Comparison of ENCODE assay signal across 11 mouse cellular contexts in the genomic region with DNA sequence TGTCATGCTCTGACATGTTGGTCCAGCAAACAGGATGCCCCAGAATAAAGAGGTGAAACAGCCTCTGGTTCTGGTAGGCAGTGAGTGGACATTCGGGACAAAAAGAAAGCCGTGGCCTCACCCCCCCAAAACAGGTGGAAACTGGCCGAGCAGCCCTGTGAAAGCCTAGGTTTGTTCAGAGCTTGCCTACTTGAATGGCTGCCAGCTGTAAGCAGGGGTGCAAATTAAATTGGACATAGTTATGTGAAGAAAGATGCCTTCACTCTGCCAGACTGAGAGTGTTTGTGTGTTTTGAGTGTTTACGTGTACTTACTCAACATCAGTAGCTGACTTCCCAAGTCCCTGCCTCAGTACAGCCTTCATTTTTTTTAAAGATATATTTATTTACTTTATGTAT. TPM values are rescaled to one million over a fixed set of nuclear protein-coding genes. Genes with fewer than 3 reads are reported as not detected.
DNase-seq lines count a peak whose midpoint lies in the region; ATAC-seq and TF ChIP-seq lines count a peak whose summit lies in the region.
"Had no signal": no experiment of that assay in that cellular context is flagged by ENCODE, and none has a peak within 500 bp of the region (broad histone marks: within the 10 kb centered on the region; RNA-seq: fewer than 3 reads in every experiment).

No protein-coding gene starts in this region.

- H3K9me3 ChIP-seq in forebrain, embryonic 10.5 days, result no peaks in the 10 kb centered on the region
- H3K9me3 ChIP-seq in hindbrain, embryonic 16.5 days (ENCODE audit: control insufficient read depth, low read length), result no peaks in the 10 kb centered on the region
- H3K9me3 ChIP-seq in midbrain, postnatal 0 days (ENCODE audit: low read length), result no peaks in the 10 kb centered on the region

- no peak for TF ChIP-seq CTCF in layer of hippocampus, adult 2 months (conservative IDR thresholded peaks at IDR 0.05)
- no peak for TF ChIP-seq CTCF in midbrain, postnatal 0 days (IDR thresholded peaks at IDR 0.05)

- peaks cover 51% of the 10 kb centered on the region for H3K36me3 ChIP-seq in forebrain, embryonic 10.5 days (replicated peaks)
- no peaks in the 10 kb centered on the region for H3K36me3 ChIP-seq in hindbrain, embryonic 16.5 days (ENCODE audit: control insufficient read depth, insufficient read depth, low read length)
- no peaks in the 10 kb centered on the region for H3K36me3 ChIP-seq in midbrain, postnatal 0 days (ENCODE audit: insufficient read depth, low read length)
- H3K36me3 ChIP-seq: G1E had no signal

- H3K4me1 ChIP-seq in forebrain, embryonic 10.5 days, result peaks cover 86% of the 10 kb centered on the region
- H3K4me1 ChIP-seq in hindbrain, embryonic 16.5 days (ENCODE audit: control insufficient read depth, insufficient read depth, low read depth, low read length), result peaks cover 42% of the 10 kb centered on the region
- H3K4me1 ChIP-seq in midbrain, postnatal 0 days (ENCODE audit: insufficient read depth, low read length), result peaks cover 34% of the 10 kb centered on the region

- H3K9ac ChIP-seq in hindbrain, embryonic 16.5 days (ENCODE audit: low read depth, low read length), result no peak overlapping the region
- 0 out of 2 replicates have a peak overlapping the region, but pooled peaks have one; percentile 83 for H3K9ac ChIP-seq in midbrain, postnatal 0 days (replicated peaks; ENCODE audit: low read length, poor library complexity, severe bottlenecking)

- no peak for DNase-seq in layer of hippocampus, adult 2 months (ENCODE audit: low spot score in 2 of 2)
- no peak for DNase-seq in layer of hippocampus, adult 8-10 months (ENCODE audit: low spot score in 2 of 2)
- no peak for DNase-seq in forebrain, embryonic 10.5 days (ENCODE audit: extremely low spot score, low spot score)
- no peak for DNase-seq in midbrain, postnatal 0 days (ENCODE audit: low spot score)
- DNase-seq in adrenal gland, postnatal 25 days, result no peak
- no peak for DNase-seq in spleen, adult 18-20 months
- no peak for DNase-seq in left cerebral cortex, adult 11 months (ENCODE audit: low spot score)
- DNase-seq: thymus, postnatal 25 days had no signal

- H3K4me2 ChIP-seq in hindbrain, embryonic 16.5 days (ENCODE audit: low read length), result peak overlapping the region; percentile 85
- H3K4me2 ChIP-seq in midbrain, postnatal 0 days (ENCODE audit: low read depth, low read length, poor library complexity, severe bottlenecking), result peak overlapping the region; percentile 96

- 62% methylated on average over 4 of the region's 4 CpGs for WGBS in forebrain, embryonic 10.5 days
- WGBS in hindbrain, embryonic 16.5 days, result 36% methylated on average over 4 of the region's 4 CpGs
- WGBS in midbrain, postnatal 0 days, result 37% methylated on average over 4 of the region's 4 CpGs

- 0 out of 2 replicates have a peak, but pooled peaks cover 7% of the 10 kb centered on the region for H3K27me3 ChIP-seq in forebrain, embryonic 10.5 days (ENCODE audit: poor library complexity, severe bottlenecking)
- H3K27me3 ChIP-seq in hindbrain, embryonic 16.5 days (replicated peaks; ENCODE audit: control insufficient read depth, insufficient read depth, low read length), result no peaks in the 10 kb centered on the region
- H3K27me3 ChIP-seq in midbrain, postnatal 0 days (ENCODE audit: insufficient read depth, low read length), result no peaks in the 10 kb centered on the region

- H3K27ac ChIP-seq in layer of hippocampus, adult 2 months, result peak overlapping the region; percentile 93
- H3K27ac ChIP-seq in forebrain, embryonic 10.5 days, result peak overlapping the region; percentile 98
- H3K27ac ChIP-seq in hindbrain, embryonic 16.5 days (ENCODE audit: low read depth, low read length), result no peak overlapping the region
- H3K27ac ChIP-seq in midbrain, postnatal 0 days (ENCODE audit: low read depth, low read length), result peak overlapping the region; percentile 84

- peak overlapping the region; percentile 73; the same call in 1 of the 2 replicates for H3K4me3 ChIP-seq in layer of hippocampus, adult 2 months
- H3K4me3 ChIP-seq in forebrain, embryonic 10.5 days, result peak overlapping the region; percentile 94
- H3K4me3 ChIP-seq in hindbrain, embryonic 16.5 days (ENCODE audit: low read length), result peak overlapping the region; percentile 5; the same call in 1 of the 2 replicates
- H3K4me3 ChIP-seq in midbrain, postnatal 0 days (ENCODE audit: low read depth, low read length), result peak overlapping the region; percentile 60

- no peak for ATAC-seq in hindbrain, embryonic 16.5 days
- no peak for ATAC-seq in midbrain, postnatal 0 days (ENCODE audit: low FRiP score)
- ATAC-seq: inflammation-experienced regulatory T-cells, adult 6 months had no signal

RNA-seq across cellular contexts. Expression of gene Rgma, which starts 18.7 kb away (rescaled TPM):
- 10 to 100 TPM; 45.9 to 53.2 TPM for total RNA-seq in layer of hippocampus, adult 2 months (2021)
- total RNA-seq in layer of hippocampus, adult 8-10 months (2022), result 10 to 100 TPM; 49.5 to 64.5 (median 55.7) TPM
- 26.2 and 26.8 TPM in 2 replicates for polyA plus RNA-seq in forebrain, embryonic 10.5 days (2016; fragmentation: Nextera tagmentation; extraction: Ambion mirVana)
- 30.9 and 39.8 TPM in 2 replicates for polyA plus RNA-seq in hindbrain, embryonic 16.5 days (2015; fragmentation: Nextera tagmentation; extraction: Ambion mirVana)
- total RNA-seq in midbrain, postnatal 0 days (2014; rRNA removed), result 129 and 160 TPM in 2 replicates
- 42.7 and 42.9 TPM in 2 replicates for polyA plus RNA-seq in midbrain, postnatal 0 days (2015; fragmentation: Nextera tagmentation; extraction: Ambion mirVana)
- 7.7 and 9.9 TPM in 2 replicates for total RNA-seq in adrenal gland, postnatal 25 days (2021)
- polyA plus RNA-seq: G1E; inflammation-experienced regulatory T-cells, adult 6 months had no signal

Comparison
In these comparisons a context has a peak if more than half of its experiments do, and no peak if none do; other contexts are left out.
1. H3K4me3 ChIP-seq: peak in every context shown above with its lines; median percentile 94 in forebrain, embryonic 10.5 days; 73 in layer of hippocampus, adult 2 months; 60 in midbrain, postnatal 0 days; 5 in hindbrain, embryonic 16.5 days.